Mouse (Mus musculus) c-Kit-negative CD71-positive TER-119-positive erythroid progenitor cells, embryonic 14.5 days (primary cell): Measurements from ENCODE around the gene Itgae.

Source experiments
- DNase-seq: peaks from one replicate; pipeline ENCODE4 v3.0.0-alpha.2; 2013; ENCODE audit warnings: low read depth, low spot score

Itgae gene

GRCm38 (mm10) chr11:73146026-73146974 lies 55.9 kb downstream of the Itgae start:
- DNase-seq, result no peak

- no peak for DNase-seq
These were observed 56.6 kb downstream of the Itgae start for GRCm38 (mm10) chr11:73146975-73147365.

- no peak for DNase-seq
These were observed 57.8 kb downstream of the Itgae start for GRCm38 (mm10) chr11:73148209-73148608.

GRCm38 (mm10) chr11:73155071-73155470 lies 64.7 kb downstream of the Itgae start:
- DNase-seq, result no peak

- DNase-seq, result no peak
These were observed 69.8 kb downstream of the Itgae start, which contains the start of gene P2rx5 for GRCm38 (mm10) chr11:73159957-73160810. Gene P2rx5, plus strand, starts transcription at chr11:73160421.

- DNase-seq, result no peak
These were observed 70.4 kb downstream of the Itgae start for GRCm38 (mm10) chr11:73160811-73161200.

- DNase-seq, result no peak
These were observed 71.2 kb downstream of the Itgae start for GRCm38 (mm10) chr11:73161616-73162015.

- DNase-seq, result no peak
These were observed 71.9 kb downstream of the Itgae start for GRCm38 (mm10) chr11:73162284-73162683.

GRCm38 (mm10) chr11:73168071-73168470 lies 77.7 kb downstream of the Itgae start:
- DNase-seq, result no peak

- no peak for DNase-seq
These were observed 78.2 kb downstream of the Itgae start for GRCm38 (mm10) chr11:73168576-73168975.

GRCm38 (mm10) chr11:73169231-73169630 lies 78.8 kb downstream of the Itgae start:
- DNase-seq, result no peak

GRCm38 (mm10) chr11:73172186-73172585 lies 81.8 kb downstream of the Itgae start:
- no peak for DNase-seq

GRCm38 (mm10) chr11:73175612-73176011 lies 85.2 kb downstream of the Itgae start:
- DNase-seq, result no peak

- no peak for DNase-seq
These were observed 85.8 kb downstream of the Itgae start for GRCm38 (mm10) chr11:73176186-73176585.

- DNase-seq, result peak; percentile 94
These were observed 86.5 kb downstream of the Itgae start, which contains the start of the genes Emc6 and Tax1bp3 for GRCm38 (mm10) chr11:73176608-73177508. Gene Emc6, minus strand, starts transcription at chr11:73177037. Gene Tax1bp3, plus strand, starts transcription at chr11:73177083.

- DNase-seq, result no peak
These were observed 87.1 kb downstream of the Itgae start for GRCm38 (mm10) chr11:73177509-73177875.

GRCm38 (mm10) chr11:73177895-73178294 lies 87.5 kb downstream of the Itgae start:
- no peak for DNase-seq

- DNase-seq, result no peak
These were observed 95.7 kb downstream of the Itgae start for GRCm38 (mm10) chr11:73185872-73186615.

- DNase-seq, result no peak
These were observed 96.8 kb downstream of the Itgae start for GRCm38 (mm10) chr11:73187231-73187630.

GRCm38 (mm10) chr11:73193047-73193446 lies 102.7 kb downstream of the Itgae start:
- no peak for DNase-seq
